Comparison of ENCODE assay signal across 18 mouse cellular contexts in the genomic region with DNA sequence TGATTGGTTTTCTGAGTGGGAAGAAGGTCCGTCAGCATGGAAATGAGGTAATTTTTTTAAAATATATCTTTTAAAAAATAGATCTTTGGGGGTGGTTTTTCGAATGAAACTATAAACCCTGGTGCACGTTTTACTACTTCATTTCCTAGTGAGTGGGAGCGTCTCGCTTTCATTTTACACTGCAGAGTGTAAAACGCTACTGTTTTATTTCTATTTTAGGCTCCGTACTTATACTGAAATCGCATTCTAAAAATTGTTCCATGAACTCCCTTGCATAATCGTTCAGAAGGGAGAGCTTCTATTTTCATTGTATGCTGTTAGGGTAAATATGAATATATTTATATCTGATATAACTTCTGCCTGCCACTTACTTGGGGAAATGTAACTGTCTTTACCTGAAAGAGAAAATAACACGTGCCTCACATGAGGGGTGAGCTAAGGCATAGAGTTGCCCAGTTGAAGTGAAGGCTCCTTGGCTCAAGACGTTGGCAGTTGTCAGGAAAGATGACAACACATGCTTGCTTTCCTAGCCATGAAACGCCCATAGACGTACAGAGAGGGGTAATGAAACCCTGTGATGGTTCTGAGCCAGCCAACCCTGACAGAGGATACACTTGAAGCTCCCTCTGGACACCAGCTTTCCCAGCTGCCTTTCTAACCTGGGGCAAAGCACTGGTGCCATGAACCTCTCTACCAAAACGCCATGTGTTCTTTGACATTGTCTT. TPM values are rescaled to one million over a fixed set of nuclear protein-coding genes. Genes with fewer than 3 reads are reported as not detected.
"Had no signal": no experiment of that assay in that cellular context is flagged by ENCODE, and none has a peak within 500 bp of the region (broad histone marks: within the 10 kb centered on the region; RNA-seq: fewer than 3 reads in every experiment).

No protein-coding gene starts in this region.

- H3K4me3 ChIP-seq: layer of hippocampus, adult 2 months; limb, embryonic 13.5 days; midbrain, embryonic 13.5 days; neural tube, embryonic 13.5 days had no signal

- ATAC-seq: midbrain, embryonic 13.5 days had no signal

- H3K4me1 ChIP-seq: limb, embryonic 13.5 days; midbrain, embryonic 13.5 days; neural tube, embryonic 13.5 days had no signal

- H3K27me3 ChIP-seq: limb, embryonic 13.5 days; midbrain, embryonic 13.5 days; neural tube, embryonic 13.5 days had no signal

- H3K4me2 ChIP-seq: limb, embryonic 13.5 days; midbrain, embryonic 13.5 days; neural tube, embryonic 13.5 days had no signal

- H3K9ac ChIP-seq: limb, embryonic 13.5 days; liver, embryonic 14.5 days; midbrain, embryonic 13.5 days; neural tube, embryonic 13.5 days had no signal

- H3K9me3 ChIP-seq: midbrain, embryonic 13.5 days; neural tube, embryonic 13.5 days had no signal

- H3K27ac ChIP-seq: layer of hippocampus, adult 2 months; limb, embryonic 13.5 days; liver, embryonic 14.5 days; midbrain, embryonic 13.5 days; neural tube, embryonic 13.5 days; stomach, postnatal 0 days had no signal

- DNase-seq: kidney, postnatal 10 days; kidney, postnatal 4 days; lung, adult 18-20 months; retina, postnatal 1 day; right cerebral cortex, postnatal 14 days; thymus, postnatal 14 days had no signal

- H3K36me3 ChIP-seq: limb, embryonic 13.5 days; midbrain, embryonic 13.5 days; neural tube, embryonic 13.5 days had no signal

RNA-seq across cellular contexts. Expression of gene Gja10, which starts 57.6 kb away (rescaled TPM):
- total RNA-seq: layer of hippocampus, adult 2 months; layer of hippocampus, postnatal 10 days; left cerebral cortex, postnatal 36 days had no signal
- polyA plus RNA-seq: kidney, embryonic 14.5 days; limb, embryonic 13.5 days; lung, embryonic 16.5 days; midbrain, embryonic 13.5 days; neural tube, embryonic 13.5 days; small intestine, adult 2 months; stomach, postnatal 0 days; urinary bladder, adult 2 months had no signal
